Mouse (Mus musculus): ENCODE measurements at regions not wholly inside any gene's neighbourhood (a gene's known extent, or its start where the extent isn't known, plus 50 kb on each side); places are given as distances from the start of the nearest gene placed in this dataset.

DNA sequence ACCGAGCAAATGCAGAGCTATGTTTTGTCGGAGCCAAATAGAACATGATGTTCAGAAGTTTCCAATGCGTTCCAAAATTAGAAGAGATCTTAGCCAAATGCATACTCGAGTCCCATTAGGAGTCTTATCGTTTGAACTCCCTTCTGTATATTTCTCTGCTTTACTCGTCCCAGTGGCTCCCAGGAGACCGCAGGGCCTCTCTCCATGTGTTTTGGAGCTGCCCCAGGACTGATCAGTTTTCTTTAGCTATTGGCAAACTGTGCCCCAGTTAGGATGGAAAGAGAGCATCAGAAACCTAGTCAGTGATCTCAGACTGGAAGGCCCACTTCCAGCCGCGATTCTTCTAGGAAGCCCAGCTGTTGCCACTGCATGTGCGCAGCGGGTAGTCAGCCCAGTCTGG, 152.0 kb upstream of the Serp2 start:
- DNase-seq (ENCODE audit: low spot score): no peak

GRCm38 (mm10) chr14:76703373-76703764, 146.7 kb upstream of the Serp2 start:
- DNase-seq (ENCODE audit: low spot score): no peak

GRCm38 (mm10) chr14:76702709-76703372, 146.2 kb upstream of the Serp2 start:
- DNase-seq (ENCODE audit: low spot score): no peak

- no peak for DNase-seq (ENCODE audit: low spot score)
These were observed 145.4 kb upstream of the Serp2 start for GRCm38 (mm10) chr14:76701911-76702708.

DNA sequence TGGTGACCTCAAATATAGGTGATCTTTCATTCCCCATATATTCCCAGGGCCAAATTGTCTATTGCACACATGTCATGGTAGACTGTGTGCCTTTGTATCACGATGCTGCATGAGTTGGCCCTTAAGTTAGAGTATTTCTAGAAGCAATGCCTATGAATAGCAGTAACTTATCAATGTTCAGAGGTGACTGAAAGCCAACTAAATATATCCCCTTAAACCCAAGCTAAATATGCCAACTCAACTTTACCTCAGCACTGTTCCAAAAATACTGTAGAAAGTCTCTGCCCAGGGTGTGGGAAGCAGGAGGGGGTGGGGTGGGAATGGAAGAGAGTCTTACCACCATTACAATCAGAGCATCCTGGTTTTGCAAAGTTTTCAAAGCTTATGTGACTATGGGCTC, 144.6 kb upstream of the Serp2 start:
- no peak for DNase-seq (ENCODE audit: low spot score)

DNA sequence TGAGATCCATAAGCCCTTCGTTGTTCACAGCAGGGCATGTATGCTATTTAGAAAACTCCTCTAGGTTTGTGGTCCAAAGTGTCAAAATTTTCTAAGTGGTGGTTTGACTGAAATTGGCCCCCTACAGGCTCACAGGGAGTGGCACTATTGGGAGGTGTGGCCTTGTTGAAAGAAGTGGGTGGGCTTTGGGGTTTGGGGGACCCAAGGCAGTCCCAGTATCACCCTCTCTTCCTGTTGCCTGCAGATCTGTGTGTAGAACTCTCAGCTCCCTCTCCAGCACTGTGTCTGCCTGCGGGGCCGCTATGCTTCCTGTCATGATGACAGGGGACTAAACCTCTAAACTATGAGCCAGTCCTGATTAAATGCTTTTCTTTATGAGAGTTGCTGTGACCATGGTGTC, 144.1 kb upstream of the Serp2 start:
- no peak for DNase-seq (ENCODE audit: low spot score)

DNA sequence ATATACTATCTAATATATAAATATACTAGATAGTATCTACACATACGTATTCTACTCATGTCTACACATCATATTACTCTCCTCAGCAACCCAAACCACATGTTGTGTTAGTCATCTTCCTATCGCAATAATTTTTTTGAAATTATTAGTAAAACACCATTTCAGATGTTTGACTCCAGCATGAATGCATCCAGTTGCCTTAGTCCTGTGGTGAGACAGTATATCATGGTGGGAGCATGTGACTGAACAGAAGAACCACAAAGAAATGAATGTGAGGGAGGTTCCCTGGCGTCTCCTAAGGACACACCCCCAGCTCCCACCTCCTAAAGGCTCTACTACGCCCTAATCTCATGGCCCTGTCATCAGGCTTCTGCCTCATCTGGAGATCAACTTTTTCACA, 143.5 kb upstream of the Serp2 start:
- no peak for DNase-seq (ENCODE audit: low spot score)

GRCm38 (mm10) chr14:76698718-76699402, 142.2 kb upstream of the Serp2 start:
- no peak for DNase-seq (ENCODE audit: low spot score)

DNA sequence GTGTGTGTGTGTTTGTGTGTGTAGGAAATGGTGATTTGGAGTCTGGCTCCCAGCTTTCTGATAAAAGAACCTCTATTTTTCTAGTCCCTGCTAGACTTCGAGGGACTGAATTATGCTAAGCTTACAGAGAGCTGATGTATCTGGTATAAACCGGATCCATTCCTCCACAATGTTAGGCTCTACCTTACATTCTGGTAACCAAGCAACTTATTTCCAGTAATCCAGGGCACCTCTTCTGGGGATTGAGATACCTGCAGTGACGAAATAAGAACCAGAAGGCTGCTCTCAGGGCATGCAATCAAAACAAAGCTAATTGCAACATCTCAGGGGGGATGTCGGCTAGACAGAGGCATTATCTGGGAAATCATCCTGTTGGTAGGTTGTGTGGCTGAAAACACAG, 140.0 kb upstream of the Serp2 start:
- DNase-seq (ENCODE audit: low spot score): no peak

GRCm38 (mm10) chr14:76695691-76696355, 139.1 kb upstream of the Serp2 start:
- DNase-seq (ENCODE audit: low spot score): no peak

DNA sequence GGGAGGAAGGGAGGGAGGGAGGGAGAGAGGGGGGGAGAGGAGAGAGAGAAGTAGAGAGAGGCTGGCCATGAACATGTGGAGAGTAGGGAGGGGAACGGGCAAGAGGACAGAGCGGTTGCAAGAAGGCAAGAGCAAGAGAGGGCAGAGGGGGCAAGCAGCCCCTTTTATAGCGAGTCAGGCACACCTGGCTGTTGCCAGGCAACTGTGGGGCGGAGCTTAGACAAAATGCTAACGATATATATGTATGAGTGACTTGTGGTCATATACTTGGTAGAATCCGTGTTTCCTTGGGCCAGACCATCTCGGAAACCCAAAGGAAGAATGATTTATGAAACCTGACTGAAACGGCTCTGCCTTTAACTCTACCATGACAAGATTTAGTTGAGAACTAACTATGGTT, 138.2 kb upstream of the Serp2 start:
- DNase-seq (ENCODE audit: low spot score): no peak

GRCm38 (mm10) chr14:76693351-76694317, 136.9 kb upstream of the Serp2 start:
- no peak for DNase-seq (ENCODE audit: low spot score)

GRCm38 (mm10) chr14:76687971-76688407, 131.3 kb upstream of the Serp2 start:
- DNase-seq (ENCODE audit: low spot score): no peak

DNA sequence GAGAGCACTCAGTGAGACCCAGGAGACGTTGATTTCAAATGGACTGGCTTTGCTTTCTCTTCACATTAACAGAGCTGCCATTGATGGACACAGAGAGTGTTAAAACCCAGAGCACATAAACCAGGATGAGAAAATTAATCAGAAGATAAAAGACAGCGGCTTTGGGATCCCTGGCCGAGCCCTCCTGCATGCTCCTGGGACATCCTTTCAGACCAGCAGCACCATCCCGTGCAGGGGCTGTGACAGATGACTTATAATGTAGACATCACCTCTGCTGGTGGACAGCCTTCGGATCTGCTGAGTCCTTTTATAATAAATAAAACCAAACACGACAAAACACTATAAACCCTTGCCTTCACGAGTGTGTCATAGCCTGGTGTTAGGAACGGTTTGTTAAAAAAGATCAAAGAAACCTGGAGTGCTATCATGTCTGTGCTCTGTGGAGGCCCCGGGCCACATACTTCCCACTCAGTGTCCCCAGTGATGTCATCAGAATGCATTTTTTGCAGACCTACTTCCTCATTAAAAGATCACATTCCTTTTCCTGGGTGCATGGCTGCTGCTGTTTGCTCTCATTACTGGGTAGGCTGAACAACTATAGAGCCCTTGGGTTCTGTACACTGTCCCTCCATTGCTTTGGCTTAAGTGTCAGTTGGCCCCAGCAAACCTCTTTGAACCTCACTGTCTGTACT, 130.2 kb upstream of the Serp2 start:
- no peak for DNase-seq (ENCODE audit: low spot score)

- DNase-seq (ENCODE audit: low spot score): no peak
These were observed 129.4 kb upstream of the Serp2 start for GRCm38 (mm10) chr14:76685830-76686761.

- no peak for DNase-seq (ENCODE audit: low spot score)
These were observed 127.6 kb upstream of the Serp2 start for GRCm38 (mm10) chr14:76684327-76684726.

- DNase-seq (ENCODE audit: low spot score): no peak
These were observed 125.1 kb upstream of the Serp2 start for GRCm38 (mm10) chr14:76681581-76682377.

DNA sequence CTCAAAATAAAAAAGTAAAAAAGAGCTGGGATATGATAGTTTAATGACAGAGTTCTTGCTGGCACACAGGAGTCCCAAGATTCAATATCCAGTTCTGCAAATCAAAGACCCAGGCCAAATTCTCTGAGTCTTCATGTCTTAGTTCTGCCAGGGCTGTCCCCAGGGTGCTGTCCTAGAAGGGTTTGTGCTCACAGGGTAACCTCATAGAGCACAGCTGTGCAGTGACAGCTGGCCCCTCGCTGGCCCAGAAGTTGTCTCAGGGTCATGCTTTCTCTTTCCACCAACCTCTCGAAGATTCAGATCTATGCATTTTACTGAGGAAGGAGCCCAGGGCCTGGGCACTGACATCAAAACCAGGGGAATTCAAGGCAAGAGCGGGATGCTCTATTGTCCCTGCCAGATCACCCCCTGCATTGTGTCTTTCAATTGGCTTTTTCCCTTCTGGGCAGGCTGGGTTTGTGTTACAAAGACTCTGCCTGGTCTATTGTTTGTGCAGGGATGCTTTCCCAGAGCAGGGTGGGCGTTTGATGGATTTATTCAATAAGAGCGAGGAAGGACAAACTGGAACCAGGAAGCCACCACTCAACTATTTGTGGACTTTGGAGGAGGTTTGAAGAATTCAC, 121.9 kb upstream of the Serp2 start:
- no peak for DNase-seq (ENCODE audit: low spot score)

Data from ovary, postnatal 10 days (tissue).